Mouse (Mus musculus): Measurements from ENCODE around the gene Klf13. TPM values are rescaled to one million over a fixed set of nuclear protein-coding genes. Genes with fewer than 3 reads are reported as not detected.
A peak's percentile ranks its signal among the peaks of the same experiment; 100 is the strongest.

The Klf13 gene
- total RNA-seq, 2 experiments from 2014 or later: 161 to 167 TPM

GRCm38 (mm10) chr7:63952077-63952898 is 13.6 kb upstream of the Klf13 start:
- DNase-seq (ENCODE audit: low spot score in 2 of 2): no peak
- intact Hi-C loops (cut with DNase I): no loop called here

- DNase-seq (ENCODE audit: low spot score in 2 of 2): peak; percentile 24 to 74
- intact Hi-C loops (cut with DNase I): no loop called here
These were observed 12.4 kb upstream of the Klf13 start for GRCm38 (mm10) chr7:63950931-63951607.

DNA sequence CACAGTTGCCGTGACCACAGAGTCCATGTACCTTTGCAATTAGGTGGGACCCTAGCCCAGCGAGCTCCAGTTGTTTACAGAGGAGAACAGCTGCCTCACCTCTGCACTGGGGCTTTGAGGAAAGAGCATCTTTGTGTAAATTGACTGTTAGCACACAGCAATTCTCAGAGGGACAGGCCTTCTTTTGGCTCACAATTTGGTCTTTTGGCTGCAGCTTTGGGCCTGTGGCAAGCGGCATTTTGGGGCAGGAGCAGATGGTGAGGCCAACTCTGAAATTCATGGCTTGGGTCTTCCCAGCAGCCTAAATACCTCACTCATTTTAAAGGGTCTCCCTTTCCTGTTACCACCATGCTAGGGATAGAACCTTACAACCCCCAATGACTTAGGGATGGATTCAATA is 10.5 kb upstream of the Klf13 start:
- intact Hi-C loops (cut with DNase I): no loop called here
- DNase-seq (ENCODE audit: low spot score in 2 of 2): no peak

DNA sequence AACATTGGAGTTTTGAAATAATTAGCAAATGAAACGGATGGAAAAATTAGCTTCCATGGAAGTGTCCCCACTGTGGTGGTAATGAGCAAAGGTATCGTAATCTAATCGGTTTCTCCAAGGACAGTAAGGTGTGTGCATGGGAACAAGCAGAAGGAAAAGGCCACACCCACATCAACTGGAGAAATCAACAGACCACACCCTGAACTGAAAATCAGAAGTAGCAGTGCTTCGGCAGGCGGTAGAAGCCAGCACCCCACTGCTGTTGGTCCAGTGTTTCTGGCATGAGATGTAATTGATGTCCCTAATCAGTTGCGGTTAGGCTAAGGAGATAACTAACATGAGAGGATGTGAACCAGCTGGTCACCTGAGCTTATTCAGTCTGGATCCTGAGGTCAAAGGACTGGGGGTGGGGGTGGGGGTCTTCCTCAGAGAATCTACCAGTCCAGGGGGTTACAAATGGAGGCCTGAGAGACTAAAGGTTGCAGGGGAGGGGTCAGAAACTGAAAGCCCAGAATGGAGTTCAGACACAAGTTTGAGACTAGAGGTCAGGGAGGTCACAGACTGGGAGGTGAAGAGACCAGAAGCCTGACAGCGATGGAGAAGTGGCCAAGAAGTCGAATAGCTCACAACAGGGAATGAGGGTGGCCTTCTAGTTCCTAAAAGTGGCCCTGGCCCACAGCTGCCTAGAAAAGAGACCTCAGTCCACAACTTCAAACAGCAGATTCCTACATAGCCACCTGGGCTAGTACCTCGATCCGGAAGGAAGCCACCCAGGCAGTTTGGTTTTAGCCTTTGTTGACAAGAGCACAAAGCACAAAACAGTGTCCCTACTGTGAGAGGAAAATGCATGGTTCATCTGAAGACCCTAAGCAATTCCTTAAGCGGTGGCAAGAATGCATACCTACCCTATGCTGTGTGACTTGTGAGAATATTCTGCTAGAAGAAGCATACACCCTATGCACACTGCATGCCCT is 9.1 kb upstream of the Klf13 start:
- no peak for DNase-seq (ENCODE audit: low spot score in 2 of 2)
- intact Hi-C loops (cut with DNase I): no loop called here

DNA sequence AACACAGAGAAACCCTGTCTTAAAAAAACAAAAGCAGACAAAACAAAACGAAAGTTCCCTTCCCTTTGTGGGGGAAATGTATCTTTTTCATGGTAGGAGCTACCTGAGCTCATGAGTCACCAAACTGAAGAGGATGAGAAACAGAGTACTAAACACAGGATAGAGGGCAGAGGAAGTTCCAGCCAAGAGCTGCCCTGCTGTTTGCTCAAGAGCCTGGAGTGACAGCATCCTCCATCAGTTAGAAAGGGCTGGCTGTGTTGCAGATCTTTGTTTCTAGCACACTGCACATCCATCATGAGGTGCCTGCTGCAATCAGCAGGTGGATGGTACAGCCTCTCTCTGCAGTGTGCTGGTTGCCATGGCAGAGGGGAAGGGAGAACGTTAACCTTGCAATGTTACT is 5.2 kb upstream of the Klf13 start:
- intact Hi-C loops (cut with DNase I): no loop called here
- no peak for DNase-seq (ENCODE audit: low spot score in 2 of 2)

DNA sequence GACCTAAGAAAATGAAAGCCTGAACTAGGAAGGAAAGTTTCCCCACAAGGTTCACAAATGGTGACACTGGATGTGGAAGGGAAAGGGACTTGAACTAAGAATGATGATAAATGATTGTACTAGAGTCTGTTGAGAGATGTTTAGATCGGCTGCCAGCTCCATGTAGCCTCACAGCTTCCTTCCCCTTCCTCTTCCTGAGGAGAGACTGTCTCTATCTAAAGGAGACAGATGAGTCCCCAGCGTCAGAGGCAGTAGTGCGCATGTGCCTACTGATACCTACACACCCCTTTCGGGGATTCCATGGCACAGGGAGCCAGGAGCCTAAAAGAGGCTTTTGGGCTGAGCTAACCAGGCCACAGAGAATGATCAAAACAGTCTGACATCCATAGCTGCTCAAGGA is 2.8 kb upstream of the Klf13 start:
- intact Hi-C loops (cut with DNase I): no loop called here

DNA sequence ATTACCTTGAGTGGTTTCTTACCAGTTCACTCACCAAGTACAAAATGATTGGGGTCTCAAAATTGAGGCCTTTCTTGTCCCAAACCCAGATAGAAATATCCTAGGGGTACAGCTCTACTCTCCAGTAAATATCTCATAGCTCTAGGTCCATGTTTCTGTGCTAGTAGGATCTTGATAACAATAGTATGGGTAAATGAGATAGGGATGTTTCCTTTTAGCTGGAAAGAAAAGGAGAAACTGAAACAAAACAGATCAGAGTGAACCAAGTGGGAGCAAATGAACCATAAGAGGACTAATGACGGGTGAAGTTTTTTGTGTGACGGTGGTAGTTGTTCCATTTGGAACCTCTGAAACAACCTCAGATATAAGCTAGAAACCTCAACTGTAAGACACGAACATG is 2.3 kb upstream of the Klf13 start:
- no peak for DNase-seq (ENCODE audit: low spot score in 2 of 2)
- intact Hi-C loops (cut with DNase I): no loop called here

More for the DNA sequence above, 2.8 kb upstream of the Klf13 start:
- DNase-seq (ENCODE audit: low spot score in 2 of 2): no peak

DNA sequence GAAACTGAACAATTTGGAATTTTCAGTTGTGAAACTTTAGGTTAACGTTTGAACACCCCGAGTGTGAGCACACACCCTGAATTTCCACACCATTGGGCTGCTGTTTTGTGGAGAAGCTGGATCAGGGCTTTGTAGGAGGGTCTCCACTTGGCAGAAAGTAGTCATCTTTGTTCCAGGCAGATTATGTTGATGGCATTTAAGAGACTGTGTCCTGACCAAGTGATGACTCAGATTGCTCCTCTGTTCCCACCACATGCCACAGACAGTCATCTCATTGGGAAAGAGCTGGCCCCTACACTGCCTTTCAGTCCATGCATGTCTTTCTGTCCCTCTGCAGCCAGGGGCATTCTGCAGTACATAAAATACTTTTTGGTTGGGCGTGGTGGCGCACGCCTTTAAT is 1.6 kb upstream of the Klf13 start:
- DNase-seq (ENCODE audit: low spot score in 2 of 2): no peak
- intact Hi-C loops (cut with DNase I): no loop called here

- intact Hi-C loops (cut with DNase I): loop anchor here (1.0 to 5.0 kb wide), 5 partner anchors 15 to 219 kb away; no protein-coding TSS in a partner anchor
- no peak for DNase-seq (ENCODE audit: low spot score in 2 of 2)
These were observed 759 bp upstream of the Klf13 start for GRCm38 (mm10) chr7:63939397-63939951.

DNA sequence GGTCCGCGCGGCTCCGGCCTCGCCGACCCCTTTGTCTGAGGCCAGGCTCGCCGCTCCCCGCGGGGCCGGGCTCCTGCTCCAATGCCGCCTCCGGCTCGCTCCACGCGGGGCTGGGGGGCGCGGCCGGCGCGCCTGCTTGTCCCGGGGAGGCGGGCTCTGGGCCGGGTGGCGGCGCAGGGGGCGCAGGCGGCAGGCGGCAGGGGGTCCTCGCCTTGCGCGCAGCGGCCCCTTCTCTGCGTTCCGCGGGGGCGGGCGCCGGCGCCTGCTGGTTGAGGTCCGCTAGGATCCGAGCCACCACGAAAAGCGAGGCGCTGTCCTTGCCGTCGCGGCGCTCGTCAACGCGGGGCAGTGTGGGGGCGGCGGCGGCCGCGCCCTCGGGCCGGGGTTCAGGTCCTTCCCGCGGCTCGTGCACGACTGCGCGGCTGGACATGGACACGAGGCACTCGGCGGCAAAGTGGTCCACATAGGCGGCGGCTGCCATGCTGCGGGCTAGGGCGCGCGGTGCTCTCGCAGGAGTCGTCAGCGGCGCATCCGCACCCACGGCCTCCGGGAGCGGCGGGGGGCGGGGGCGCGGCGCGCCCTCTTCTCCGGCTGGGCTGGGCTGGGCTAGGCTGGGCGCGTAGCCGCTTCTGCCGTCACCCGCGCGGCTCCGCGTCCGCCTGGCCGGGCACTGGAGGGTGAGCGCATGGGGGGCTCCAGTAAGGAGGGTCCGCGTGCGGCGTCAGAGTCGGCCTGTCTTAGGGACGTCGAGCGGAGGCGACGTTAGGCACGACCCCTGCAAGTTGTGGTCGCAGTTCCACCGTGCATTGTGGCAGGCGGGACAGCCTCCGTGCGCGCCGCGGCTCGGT is 425 bp downstream of the Klf13 start:
- peak; percentile 57 to 73 for DNase-seq (ENCODE audit: low spot score in 2 of 2)
- intact Hi-C loops (cut with DNase I): loop anchor here (2.0 to 5.0 kb wide), 4 partner anchors 13 to 221 kb away; no protein-coding TSS in a partner anchor

DNA sequence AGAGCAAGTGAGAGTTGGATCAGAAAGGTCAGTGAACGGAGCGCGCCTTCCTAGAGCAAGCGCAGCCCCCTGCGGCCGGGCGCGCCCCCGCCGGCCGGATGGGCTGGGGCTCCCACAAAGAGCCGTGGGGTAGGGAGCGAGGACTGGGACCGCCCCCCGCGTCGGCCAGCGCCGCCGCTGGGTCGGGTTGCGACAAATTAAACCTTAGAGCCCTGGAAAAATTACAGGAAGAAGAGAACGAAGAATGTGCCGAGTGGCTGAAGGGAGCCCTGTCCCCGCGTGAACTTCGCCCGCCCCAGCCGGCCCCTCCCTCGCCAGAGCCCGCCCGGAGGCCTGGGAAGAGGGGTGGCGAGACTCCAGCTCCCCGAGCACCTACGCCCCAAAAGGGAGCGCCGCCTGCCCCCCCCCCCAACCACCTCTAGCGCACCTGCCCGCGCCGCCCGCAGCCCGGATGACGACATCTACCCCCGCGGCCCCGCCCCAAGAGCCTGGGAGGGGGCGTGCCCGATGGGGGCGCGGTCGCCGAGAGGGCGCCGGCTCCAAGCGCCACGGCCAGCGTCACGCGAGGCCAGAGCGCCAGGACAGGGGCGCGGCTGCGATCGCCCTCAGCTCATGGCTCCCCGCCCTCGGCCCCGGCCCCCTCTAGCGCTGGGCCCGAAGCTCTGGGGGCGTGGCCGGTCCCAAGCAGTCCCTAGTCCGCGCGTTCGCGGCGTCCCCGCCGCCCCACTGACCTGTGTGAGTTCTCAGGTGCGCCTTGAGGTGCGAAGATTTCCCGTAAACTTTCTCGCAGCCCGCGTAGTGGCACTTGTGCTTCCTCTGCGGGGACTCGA is 1.3 kb downstream of the Klf13 start:
- DNase-seq (ENCODE audit: low spot score in 2 of 2): peak; percentile 34 to 67
- intact Hi-C loops (cut with DNase I): loop anchor here (2.0 to 5.0 kb wide), 5 partner anchors 13 to 221 kb away; no protein-coding TSS in a partner anchor

- no peak for DNase-seq (ENCODE audit: low spot score in 2 of 2)
- intact Hi-C loops (cut with DNase I): loop anchor here (1.0 to 5.0 kb wide), 3 partner anchors 82 to 182 kb away; no protein-coding TSS in a partner anchor
These were observed 1.8 kb downstream of the Klf13 start for GRCm38 (mm10) chr7:63936986-63937235.

- peak; percentile 78 to 87 for DNase-seq (ENCODE audit: low spot score in 2 of 2)
- intact Hi-C loops (cut with DNase I): loop anchor here (1.0 to 5.0 kb wide), 3 partner anchors 82 to 181 kb away; no protein-coding TSS in a partner anchor
These were observed 2.3 kb downstream of the Klf13 start for GRCm38 (mm10) chr7:63936188-63936985.

GRCm38 (mm10) chr7:63935809-63936187 is 2.9 kb downstream of the Klf13 start:
- DNase-seq (ENCODE audit: low spot score in 2 of 2): peak in 1 of 2 experiments; percentile 43
- intact Hi-C loops (cut with DNase I): loop anchor here (1.0 to 5.0 kb wide), 3 partner anchors 81 to 180 kb away; no protein-coding TSS in a partner anchor

DNA sequence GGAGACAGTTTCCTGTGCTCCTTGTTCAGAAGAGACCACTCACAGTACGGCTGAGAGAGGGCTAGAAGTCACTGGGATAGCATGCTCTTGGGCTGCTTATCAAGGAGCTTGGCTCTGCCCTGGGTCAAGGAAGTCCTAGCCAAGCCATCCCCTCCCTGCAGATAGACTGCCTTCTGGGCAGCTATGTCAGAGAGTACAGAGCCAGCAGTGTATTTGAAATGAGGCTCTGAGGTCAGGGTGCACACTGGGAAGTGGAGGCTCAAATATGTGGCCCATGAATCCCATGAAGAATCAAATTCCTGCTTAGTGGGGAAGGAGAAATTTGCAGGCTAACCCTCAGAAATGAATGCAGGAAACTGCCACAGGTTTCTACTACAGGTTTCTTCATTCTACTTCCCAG is 4.2 kb downstream of the Klf13 start:
- intact Hi-C loops (cut with DNase I): no loop called here
- DNase-seq (ENCODE audit: low spot score in 2 of 2): no peak

GRCm38 (mm10) chr7:63933905-63934304 is 4.8 kb downstream of the Klf13 start:
- DNase-seq (ENCODE audit: low spot score in 2 of 2): no peak
- intact Hi-C loops (cut with DNase I): no loop called here

GRCm38 (mm10) chr7:63932461-63932860 is 6.3 kb downstream of the Klf13 start:
- intact Hi-C loops (cut with DNase I): no loop called here
- no peak for DNase-seq (ENCODE audit: low spot score in 2 of 2)

Measured in left cerebral cortex, postnatal 25 days (tissue).